Mouse (Mus musculus) kidney, adult 2 months (tissue): ENCODE results near the gene Svs5.

ENCODE experiments used
- CTCF ChIP-seq: fragments of 200-500 bp; conservative IDR thresholded peaks from 2 replicates; pipeline ENCODE4 v1.5.1; 2011; ENCODE audit warnings: low read depth, mild to moderate bottlenecking, control low read depth, low read length, moderate library complexity, mixed read lengths; ENCODE audit not compliant: insufficient read depth, insufficient read length
- POLR2A ChIP-seq: fragments of 200-500 bp; IDR thresholded peaks from one replicate; pipeline ENCODE4 v1.6.1; 2011; ENCODE audit warnings: low read depth, low read length, control low read depth

GRCm38 (mm10) chr2:164381726-164382125 lies 49.2 kb downstream of the Svs5 start:
- TF ChIP-seq CTCF (0 out of 2 replicates have a peak, but pooled peaks have one; percentile 3), POLR2A (no peak)
